Mouse (Mus musculus): ENCODE results near the gene Sorbs1. TPM values are rescaled to one million over a fixed set of nuclear protein-coding genes. Genes with fewer than 3 reads are reported as not detected.

Gene Sorbs1
- polyA plus RNA-seq, 2 experiments = 35.3 to 40.6 TPM

DNA sequence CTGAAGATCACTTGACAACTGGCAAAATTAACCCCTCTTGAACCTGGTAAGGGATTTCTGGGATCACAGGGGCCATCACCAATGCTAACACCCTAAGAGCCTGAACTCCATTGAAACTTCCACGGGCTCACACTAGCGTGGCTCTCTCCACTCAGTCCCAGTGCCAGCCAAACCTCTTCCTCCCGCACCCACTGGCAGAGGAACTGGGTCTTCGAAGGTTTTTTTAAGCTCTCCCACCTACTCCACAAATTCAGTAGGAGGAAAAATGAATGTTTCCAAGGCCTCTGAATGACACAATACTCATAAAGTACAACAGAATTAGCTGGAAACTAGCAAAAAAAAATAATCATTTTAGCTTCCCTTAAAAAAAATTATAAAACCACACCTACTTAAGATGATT lies 58.3 kb downstream of the Sorbs1 start:
- Histone ChIP-seq H3K27me3 (ENCODE audit: control insufficient read depth, insufficient read depth, low read length) (no peaks in the 10 kb centered on the region), H3K27ac (replicated peaks; ENCODE audit: low read depth, low read length) (no peak overlapping the region), H3K9me3 (ENCODE audit: control insufficient read depth, low read length) (no peaks in the 10 kb centered on the region), H3K4me1 (ENCODE audit: control insufficient read depth, insufficient read depth, low read length) (no peaks in the 10 kb centered on the region), H3K9ac (ENCODE audit: low read depth, low read length, severe bottlenecking) (no peak overlapping the region), H3K4me2 (replicated peaks; ENCODE audit: low read depth, low read length, severe bottlenecking) (no peak overlapping the region), H3K36me3 (ENCODE audit: control insufficient read depth, insufficient read depth, low read length) (no peaks in the 10 kb centered on the region; the same call in 1 of the 2 replicates), H3K4me3 (replicated peaks; ENCODE audit: low read length) (no peak overlapping the region)
- WGBS = 90% methylated on average over 4 of the region's 4 CpGs
- no peak for DNase-seq (ENCODE audit: low spot score)
- no peak for TF ChIP-seq POLR2A (IDR thresholded peaks at IDR 0.05; ENCODE audit: borderline replicate concordance, extremely low read depth, insufficient read depth, insufficient read length)
- no peak for ATAC-seq (ENCODE audit: low FRiP score, low read depth)

GRCm38 (mm10) chr19:40454096-40454495 lies 59.5 kb downstream of the Sorbs1 start:
- Histone ChIP-seq H3K9ac (ENCODE audit: low read depth, low read length, severe bottlenecking) (no peak overlapping the region), H3K36me3 (ENCODE audit: control insufficient read depth, insufficient read depth, low read length) (peaks cover 4% of the 10 kb centered on the region; the same call in 1 of the 2 replicates), H3K27ac (replicated peaks; ENCODE audit: low read depth, low read length) (no peak overlapping the region), H3K4me1 (ENCODE audit: control insufficient read depth, insufficient read depth, low read length) (no peaks in the 10 kb centered on the region), H3K4me3 (replicated peaks; ENCODE audit: low read length) (no peak overlapping the region), H3K27me3 (ENCODE audit: control insufficient read depth, insufficient read depth, low read length) (no peaks in the 10 kb centered on the region), H3K9me3 (ENCODE audit: control insufficient read depth, low read length) (no peaks in the 10 kb centered on the region), H3K4me2 (replicated peaks; ENCODE audit: low read depth, low read length, severe bottlenecking) (no peak overlapping the region)
- TF ChIP-seq POLR2A (IDR thresholded peaks at IDR 0.05; ENCODE audit: borderline replicate concordance, extremely low read depth, insufficient read depth, insufficient read length) = no peak
- no peak for ATAC-seq (ENCODE audit: low FRiP score, low read depth)
- WGBS = 93% methylated on average over 4 of the region's 4 CpGs
- no peak for DNase-seq (ENCODE audit: low spot score)

- ATAC-seq (ENCODE audit: low FRiP score, low read depth) (no peak), DNase-seq (ENCODE audit: low spot score) (no peak)
- Histone ChIP-seq H3K27me3 (ENCODE audit: control insufficient read depth, insufficient read depth, low read length) (no peaks in the 10 kb centered on the region), H3K9ac (ENCODE audit: low read depth, low read length, severe bottlenecking) (no peak overlapping the region), H3K4me3 (replicated peaks; ENCODE audit: low read length) (no peak overlapping the region), H3K4me2 (replicated peaks; ENCODE audit: low read depth, low read length, severe bottlenecking) (no peak overlapping the region), H3K9me3 (ENCODE audit: control insufficient read depth, low read length) (no peaks in the 10 kb centered on the region), H3K27ac (replicated peaks; ENCODE audit: low read depth, low read length) (no peak overlapping the region), H3K4me1 (ENCODE audit: control insufficient read depth, insufficient read depth, low read length) (no peaks in the 10 kb centered on the region), H3K36me3 (ENCODE audit: control insufficient read depth, insufficient read depth, low read length) (peaks cover 4% of the 10 kb centered on the region; the same call in 1 of the 2 replicates)
- no peak for TF ChIP-seq POLR2A (IDR thresholded peaks at IDR 0.05; ENCODE audit: borderline replicate concordance, extremely low read depth, insufficient read depth, insufficient read length)
- 91% methylated on average over 2 of the region's 2 CpGs for WGBS
Measured at GRCm38 (mm10) chr19:40452201-40452600, 61.4 kb downstream of the Sorbs1 start.

DNA sequence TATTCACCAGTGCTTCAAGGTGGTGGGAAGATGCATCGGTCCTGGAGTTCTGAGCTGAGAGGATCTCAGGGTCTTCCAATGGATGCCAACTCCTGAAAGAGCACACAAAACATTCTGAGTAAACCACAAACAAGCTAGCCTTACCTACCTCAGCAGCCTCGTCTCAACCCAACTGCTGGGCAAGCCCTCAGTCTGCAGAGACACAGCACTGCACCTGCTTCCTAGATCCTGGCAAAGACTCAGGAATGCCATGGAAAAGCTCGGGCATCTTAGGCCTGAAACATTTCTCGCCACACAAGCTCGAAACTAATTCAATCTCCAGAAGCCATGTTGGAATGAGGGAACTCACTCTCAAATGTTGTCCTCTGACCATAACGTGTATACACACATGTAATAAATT lies 62.3 kb downstream of the Sorbs1 start:
- DNase-seq (ENCODE audit: low spot score) (no peak), ATAC-seq (ENCODE audit: low FRiP score, low read depth) (no peak)
- no peak for TF ChIP-seq POLR2A (IDR thresholded peaks at IDR 0.05; ENCODE audit: borderline replicate concordance, extremely low read depth, insufficient read depth, insufficient read length)
- Histone ChIP-seq H3K4me3 (replicated peaks; ENCODE audit: low read length) (no peak overlapping the region), H3K4me1 (ENCODE audit: control insufficient read depth, insufficient read depth, low read length) (no peaks in the 10 kb centered on the region), H3K4me2 (replicated peaks; ENCODE audit: low read depth, low read length, severe bottlenecking) (no peak overlapping the region), H3K36me3 (ENCODE audit: control insufficient read depth, insufficient read depth, low read length) (peaks cover 4% of the 10 kb centered on the region; the same call in 1 of the 2 replicates), H3K27ac (replicated peaks; ENCODE audit: low read depth, low read length) (no peak overlapping the region), H3K27me3 (ENCODE audit: control insufficient read depth, insufficient read depth, low read length) (no peaks in the 10 kb centered on the region), H3K9ac (ENCODE audit: low read depth, low read length, severe bottlenecking) (no peak overlapping the region), H3K9me3 (ENCODE audit: control insufficient read depth, low read length) (no peaks in the 10 kb centered on the region)
- WGBS = 80% methylated on average over 6 of the region's 6 CpGs

- no peak overlapping the region for H3K4me3 ChIP-seq (replicated peaks; ENCODE audit: low read length)
- H3K27me3 ChIP-seq (ENCODE audit: control insufficient read depth, insufficient read depth, low read length) = no peaks in the 10 kb centered on the region
- peaks cover 4% of the 10 kb centered on the region; the same call in 1 of the 2 replicates for H3K36me3 ChIP-seq (ENCODE audit: control insufficient read depth, insufficient read depth, low read length)
- no peak overlapping the region for H3K27ac ChIP-seq (replicated peaks; ENCODE audit: low read depth, low read length)
- no peak for TF ChIP-seq POLR2A (IDR thresholded peaks at IDR 0.05; ENCODE audit: borderline replicate concordance, extremely low read depth, insufficient read depth, insufficient read length)
- 97% methylated on average over 9 of the region's 9 CpGs for WGBS
- no peak for DNase-seq (ENCODE audit: low spot score)
- no peak for ATAC-seq (ENCODE audit: low FRiP score, low read depth)
- no peaks in the 10 kb centered on the region for H3K4me1 ChIP-seq (ENCODE audit: control insufficient read depth, insufficient read depth, low read length)
- H3K9me3 ChIP-seq (ENCODE audit: control insufficient read depth, low read length) = no peaks in the 10 kb centered on the region
- H3K9ac ChIP-seq (ENCODE audit: low read depth, low read length, severe bottlenecking) = no peak overlapping the region
- no peak overlapping the region for H3K4me2 ChIP-seq (replicated peaks; ENCODE audit: low read depth, low read length, severe bottlenecking)
Measured at GRCm38 (mm10) chr19:40446525-40446924, 67.1 kb downstream of the Sorbs1 start.

DNA sequence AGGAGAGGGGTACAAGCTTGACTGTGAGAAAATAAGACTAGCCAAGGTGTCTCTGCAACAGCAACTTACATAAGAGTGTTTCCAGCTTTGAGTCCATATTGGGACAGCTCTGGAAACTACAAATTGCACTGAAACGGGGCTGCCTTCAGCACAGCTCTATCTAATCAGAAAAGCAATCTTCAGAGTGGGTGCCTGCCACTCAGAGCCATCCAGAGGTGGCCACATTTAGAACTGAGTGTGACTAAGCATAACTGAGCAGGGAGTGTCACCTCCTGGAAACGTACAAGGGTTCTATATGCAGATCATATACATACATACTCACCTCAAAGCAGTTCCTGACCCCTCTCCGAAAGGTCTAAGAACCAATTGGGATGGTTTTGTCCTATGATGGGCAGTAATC lies 71.2 kb downstream of the Sorbs1 start:
- H3K9me3 ChIP-seq (ENCODE audit: control insufficient read depth, low read length) = no peaks in the 10 kb centered on the region
- no peak overlapping the region for H3K9ac ChIP-seq (ENCODE audit: low read depth, low read length, severe bottlenecking)
- no peak overlapping the region for H3K27ac ChIP-seq (replicated peaks; ENCODE audit: low read depth, low read length)
- 0 out of 2 replicates have a peak, but pooled peaks cover 2% of the 10 kb centered on the region for H3K4me1 ChIP-seq (ENCODE audit: control insufficient read depth, insufficient read depth, low read length)
- H3K4me2 ChIP-seq (replicated peaks; ENCODE audit: low read depth, low read length, severe bottlenecking) = no peak overlapping the region
- no peak overlapping the region for H3K4me3 ChIP-seq (replicated peaks; ENCODE audit: low read length)
- no peaks in the 10 kb centered on the region for H3K27me3 ChIP-seq (ENCODE audit: control insufficient read depth, insufficient read depth, low read length)
- DNase-seq (ENCODE audit: low spot score) = no peak
- no peak for TF ChIP-seq POLR2A (IDR thresholded peaks at IDR 0.05; ENCODE audit: borderline replicate concordance, extremely low read depth, insufficient read depth, insufficient read length)
- ATAC-seq (ENCODE audit: low FRiP score, low read depth) = no peak
- H3K36me3 ChIP-seq (ENCODE audit: control insufficient read depth, insufficient read depth, low read length) = no peaks in the 10 kb centered on the region
- 74% methylated on average over 3 of the region's 3 CpGs for whole genome bisulfite sequencing
